Mouse (Mus musculus) CH12.LX (cell line): ENCODE data around the gene St6gal1. TPM values are rescaled to one million over a fixed set of nuclear protein-coding genes. Genes with fewer than 3 reads are reported as not detected.

Experiments
- DNase-seq: peaks from one replicate; pipeline ENCODE4 v3.0.0-alpha.2; 2013; ENCODE audit errors: extremely low read depth
- H3K27ac ChIP-seq: 2 replicates; pipeline ENCODE4 v1.5.1; 2012; ENCODE audit warnings: low read depth, mild to moderate bottlenecking, control low read depth, moderate library complexity; ENCODE audit not compliant: insufficient read depth
- H3K27me3 ChIP-seq: replicated peaks from 2 replicates; pipeline ENCODE3; 2012; ENCODE audit warnings: inconsistent platforms
- H3K36me3 ChIP-seq, 2 experiments: replicated peaks in 1 of 2; 2 replicates each; pipeline versions ENCODE3 to v1.6.1; 2012; ENCODE audit warnings: inconsistent platforms in 1 of 2, low read length in 1 of 2, mild to moderate bottlenecking in 1 of 2, mixed read lengths in 1 of 2, moderate library complexity in 1 of 2; ENCODE audit not compliant: control insufficient read depth in 1 of 2, insufficient read depth in 1 of 2
- H3K4me1 ChIP-seq, 2 experiments: 2 replicates each; pipeline ENCODE4 v1.6.1; 2012; ENCODE audit warnings: inconsistent platforms in 1 of 2, moderate library complexity in 1 of 2; ENCODE audit not compliant: insufficient read depth in 2 of 2, control insufficient read depth in 1 of 2
- H3K4me2 ChIP-seq: 2 replicates; pipeline ENCODE4 v1.6.1; 2012; ENCODE audit warnings: low read depth, mild to moderate bottlenecking, control low read depth; ENCODE audit not compliant: poor library complexity, insufficient read depth, severe bottlenecking
- H3K4me3 ChIP-seq, 3 experiments: fragments of 150-350 bp in 1 of 3; sonication (generic) in 1 of 3; replicated peaks in 1 of 3; 2 replicates each; pipeline versions ENCODE3 to v1.5.1; 2011 to 2012; ENCODE audit warnings: low read depth in 2 of 3, low read length in 2 of 3, mild to moderate bottlenecking in 2 of 3, moderate library complexity in 2 of 3, control low read depth in 1 of 3, improper control_type of control experiment in 1 of 3, inconsistent platforms in 1 of 3, mixed read lengths in 1 of 3; ENCODE audit not compliant: poor library complexity in 1 of 3
- H3K79me2 ChIP-seq: replicated peaks from 2 replicates; pipeline ENCODE4 v1.6.1; 2012; ENCODE audit warnings: mild to moderate bottlenecking, moderate library complexity; ENCODE audit not compliant: control insufficient read depth, poor library complexity, insufficient read depth, severe bottlenecking; ENCODE audit errors: extremely low read depth
- H3K9ac ChIP-seq: 2 replicates; pipeline ENCODE4 v1.6.1; 2012; ENCODE audit warnings: low read depth, mild to moderate bottlenecking, control low read depth, moderate library complexity; ENCODE audit not compliant: insufficient read depth
- H3K9me3 ChIP-seq: replicated peaks from 2 replicates; pipeline ENCODE3; 2012; ENCODE audit warnings: low read length, inconsistent platforms, mixed read lengths
- BHLHE40 ChIP-seq: IDR thresholded peaks from 2 replicates; pipeline ENCODE4 v1.6.1; 2011; ENCODE audit warnings: mild to moderate bottlenecking, low read depth, low read length, improper control_type of control experiment
- CHD1 ChIP-seq: IDR thresholded peaks from 2 replicates; pipeline ENCODE4 v1.6.1; 2012; ENCODE audit warnings: low read depth, low read length, improper control_type of control experiment, inconsistent platforms
- E2F4 ChIP-seq: IDR thresholded peaks from 2 replicates; pipeline ENCODE4 v1.6.1; 2011; ENCODE audit warnings: low read depth, low read length, improper control_type of control experiment; ENCODE audit not compliant: insufficient replicate concordance
- ELF1 ChIP-seq: IDR thresholded peaks from 2 replicates; pipeline ENCODE4 v1.6.1; 2014; ENCODE audit warnings: low read depth, mild to moderate bottlenecking, inconsistent platforms, low read length, improper control_type of control experiment
- EP300 ChIP-seq: IDR thresholded peaks from 2 replicates; pipeline ENCODE4 v1.6.1; 2011; ENCODE audit warnings: low read length, improper control_type of control experiment
- ETS1 ChIP-seq: conservative IDR thresholded peaks from 2 replicates; pipeline ENCODE4 v1.6.1; 2012; ENCODE audit warnings: low read depth, mild to moderate bottlenecking, inconsistent platforms, low read length, improper control_type of control experiment, moderate library complexity
- GABPA ChIP-seq: IDR thresholded peaks from 2 replicates; pipeline ENCODE4 v1.6.1; 2012; ENCODE audit warnings: low read depth, low read length, improper control_type of control experiment, inconsistent platforms; ENCODE audit not compliant: insufficient replicate concordance
- HCFC1 ChIP-seq: IDR thresholded peaks from 2 replicates; pipeline ENCODE4 v1.6.1; 2012; ENCODE audit warnings: low read depth, mild to moderate bottlenecking, inconsistent platforms, low read length, improper control_type of control experiment
- IRF4 ChIP-seq: IDR thresholded peaks from 2 replicates; pipeline ENCODE4 v1.6.1; 2014; ENCODE audit warnings: low read depth, mild to moderate bottlenecking, inconsistent platforms, low read length, improper control_type of control experiment
- JUN ChIP-seq: IDR thresholded peaks from 2 replicates; pipeline ENCODE4 v1.6.1; 2011; ENCODE audit warnings: low read depth, mild to moderate bottlenecking, low read length, improper control_type of control experiment, moderate library complexity; ENCODE audit not compliant: insufficient read depth
- JUND ChIP-seq: conservative IDR thresholded peaks from 2 replicates; pipeline ENCODE4 v1.6.1; 2011; ENCODE audit warnings: low read depth, low read length, improper control_type of control experiment
- KAT2A ChIP-seq: IDR thresholded peaks from 2 replicates; pipeline ENCODE4 v1.6.1; 2012; ENCODE audit warnings: low read length, improper control_type of control experiment, inconsistent platforms; ENCODE audit not compliant: insufficient replicate concordance
- MAFK ChIP-seq: IDR thresholded peaks from 2 replicates; pipeline ENCODE4 v1.6.1; 2011; ENCODE audit warnings: low read length, improper control_type of control experiment; ENCODE audit not compliant: insufficient replicate concordance
- MAX ChIP-seq: IDR thresholded peaks from 2 replicates; pipeline ENCODE4 v1.6.1; 2011; ENCODE audit warnings: low read length, improper control_type of control experiment
- MEF2A ChIP-seq: IDR thresholded peaks from 2 replicates; pipeline ENCODE4 v1.6.1; 2014; ENCODE audit warnings: low read depth, mild to moderate bottlenecking, inconsistent platforms, low read length, improper control_type of control experiment, borderline replicate concordance
- MXI1 ChIP-seq: IDR thresholded peaks from 2 replicates; pipeline ENCODE4 v1.6.1; 2011; ENCODE audit warnings: mild to moderate bottlenecking, low read depth, low read length, improper control_type of control experiment
- MYC ChIP-seq: IDR thresholded peaks from 2 replicates; pipeline ENCODE4 v1.6.1; 2011; ENCODE audit warnings: low read depth, mild to moderate bottlenecking, improper control_type of control experiment, low read length
- NELFE ChIP-seq: IDR thresholded peaks from 2 replicates; pipeline ENCODE4 v1.6.1; 2011; ENCODE audit warnings: low read depth, low read length, improper control_type of control experiment
- NRF1 ChIP-seq: IDR thresholded peaks from 2 replicates; pipeline ENCODE4 v1.6.1; 2014; ENCODE audit warnings: low read depth, mild to moderate bottlenecking, inconsistent platforms, low read length, improper control_type of control experiment, moderate library complexity
- PAX5 ChIP-seq: IDR thresholded peaks from 2 replicates; pipeline ENCODE4 v1.6.1; 2012; ENCODE audit warnings: low read length, inconsistent platforms, mixed read lengths
- POLR2A ChIP-seq: IDR thresholded peaks from 2 replicates; pipeline ENCODE4 v1.6.1; 2011; ENCODE audit warnings: low read depth, mild to moderate bottlenecking, improper control_type of control experiment, low read length
- POLR2AphosphoS2 ChIP-seq: IDR thresholded peaks from 2 replicates; pipeline ENCODE4 v1.6.1; 2011; ENCODE audit warnings: low read depth, low read length, improper control_type of control experiment
- RCOR1 ChIP-seq: conservative IDR thresholded peaks from 2 replicates; pipeline ENCODE4 v1.6.1; 2012; ENCODE audit warnings: low read depth, mild to moderate bottlenecking, inconsistent platforms, low read length, improper control_type of control experiment
- SIN3A ChIP-seq: IDR thresholded peaks from 2 replicates; pipeline ENCODE4 v1.6.1; 2012; ENCODE audit warnings: low read length, improper control_type of control experiment, inconsistent platforms
- SMC3 ChIP-seq: IDR thresholded peaks from 2 replicates; pipeline ENCODE4 v1.6.1; 2011; ENCODE audit warnings: low read depth, low read length, improper control_type of control experiment
- TCF12 ChIP-seq: IDR thresholded peaks from 2 replicates; pipeline ENCODE4 v1.6.1; 2014; ENCODE audit warnings: low read depth, mild to moderate bottlenecking, inconsistent platforms, low read length, improper control_type of control experiment
- UBTF ChIP-seq: IDR thresholded peaks from 2 replicates; pipeline ENCODE4 v1.6.1; 2012; ENCODE audit warnings: low read depth, mild to moderate bottlenecking, inconsistent platforms, low read length, improper control_type of control experiment, moderate library complexity
- ZC3H11A ChIP-seq: IDR thresholded peaks from 2 replicates; pipeline ENCODE4 v1.6.1; 2012; ENCODE audit warnings: low read depth, mild to moderate bottlenecking, inconsistent platforms, low read length, improper control_type of control experiment
- ZMIZ1 ChIP-seq: IDR thresholded peaks from 2 replicates; pipeline ENCODE4 v1.6.1; 2012; ENCODE audit warnings: low read depth, mild to moderate bottlenecking, inconsistent platforms, low read length, improper control_type of control experiment
- ZNF384 ChIP-seq: IDR thresholded peaks from 2 replicates; pipeline ENCODE4 v1.6.1; 2012; ENCODE audit warnings: low read depth, low read length, improper control_type of control experiment, inconsistent platforms
- dilution Hi-C: fragments of 300-500 bp; cut with MboI; formaldehyde crosslinking; loops from 2 replicates; pipeline ENCODE4 v1.14.3; 2020; ENCODE audit warnings: low sequenced_read_pairs; ENCODE audit not compliant: extremely low pct_unique_long_range_greater_than_20kb, extremely low pct_ligation_motif_present
- in situ Hi-C: fragments of 300-500 bp; cut with MboI; formaldehyde crosslinking; loops from 3 replicates; pipeline ENCODE4 v1.14.3; 2019; ENCODE audit warnings: low sequenced_read_pairs, low pct_ligation_motif_present, low pct_unique_long_range_greater_than_20kb, mixed read lengths
- polyA plus RNA-seq: library from polyadenylated mRNA; unstranded; fragments of >175 nt; gene quantifications from 2 replicates; pipeline ENCODE4 v1.2.1, GENCODE M21; 2012; ENCODE audit warnings: low read depth; ENCODE audit not compliant: insufficient read length
- total RNA-seq, 2 experiments: library from RNA; depleted of rRNA; stranded (reverse); fragments of 300-350 nt in 1 of 2; fragments of >200 nt in 1 of 2; gene quantifications; 2 replicates each; pipeline ENCODE4 v1.2.3; 2012 to 2014

St6gal1 gene
- total and polyA plus RNA-seq, 3 experiments = 64.5 to 168 (median 67.8) TPM

DNA sequence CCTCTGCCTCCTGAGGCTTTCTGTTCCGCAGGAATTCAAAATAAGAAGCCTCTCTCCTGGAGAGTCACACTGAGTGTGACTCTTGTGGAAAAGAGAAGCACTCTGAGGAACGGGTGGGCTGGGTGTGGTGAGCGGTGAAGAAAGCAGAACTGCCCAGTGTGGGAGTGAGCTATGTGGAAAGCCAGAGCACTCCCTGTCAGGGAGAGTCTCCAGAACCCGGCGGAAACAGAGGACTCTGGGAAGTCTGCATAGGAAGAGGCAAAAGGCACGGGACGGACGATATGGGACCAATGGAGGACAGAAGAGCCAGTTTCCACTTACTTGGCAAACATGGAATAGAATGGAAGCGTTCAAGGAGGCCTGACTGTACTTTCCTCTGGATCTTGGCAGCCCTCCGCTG, 9.0 kb downstream of the St6gal1 start:
- Histone ChIP-seq H3K27me3 (no peaks in the 10 kb centered on the region), H3K4me3 (no peak overlapping the region), H3K4me1 (peaks cover 22 to 79% of the 10 kb centered on the region in 2 experiments), H3K9ac (no peak overlapping the region), H3K9me3 (no peaks in the 10 kb centered on the region), H3K4me2 (peak overlapping the region; percentile 9; the same call in 1 of the 2 replicates), H3K27ac (no peak overlapping the region), H3K36me3 (peaks cover 0 to 28% of the 10 kb centered on the region in 2 experiments), H3K79me2 (no peaks in the 10 kb centered on the region)
- TF ChIP-seq RCOR1 (no peak), MAFK (no peak), ELF1 (no peak), JUN (no peak), MEF2A (no peak)
- dilution Hi-C loops = no loop called here
- in situ Hi-C loops = no loop called here
- no peak for DNase-seq

DNA sequence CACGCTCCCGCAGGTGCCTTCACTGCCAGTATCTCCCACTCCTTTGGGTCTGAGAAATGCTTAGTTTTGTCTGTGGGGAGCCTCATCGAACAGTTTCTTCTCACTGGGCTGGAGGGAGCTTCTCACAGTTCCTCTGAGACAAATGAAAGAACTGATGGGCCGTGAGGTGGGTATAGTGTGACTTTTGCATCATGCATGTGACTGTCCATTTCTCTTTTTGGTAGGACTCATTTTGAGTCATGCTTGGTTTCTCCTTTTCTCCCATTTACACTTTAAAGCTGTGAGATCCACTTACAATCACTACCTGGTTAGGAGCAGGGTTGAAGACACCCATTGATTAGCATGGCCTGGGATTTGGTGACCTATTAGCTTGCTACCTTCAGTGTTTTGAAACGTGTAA, 10.0 kb downstream of the St6gal1 start:
- no peak overlapping the region for H3K27ac ChIP-seq
- no peaks in the 10 kb centered on the region for H3K27me3 ChIP-seq
- in situ Hi-C loops (no loop called here), dilution Hi-C loops (no loop called here)
- no peaks in the 10 kb centered on the region for H3K9me3 ChIP-seq
- TF ChIP-seq MAX = peak; percentile 37; the same call in 1 of the 2 replicates
- no peak for TF ChIP-seq MYC
- TF ChIP-seq PAX5 = no peak
- peak; percentile 79 for TF ChIP-seq IRF4
- TF ChIP-seq RCOR1 = peak; percentile 77; the same call in 1 of the 2 replicates
- TF ChIP-seq BHLHE40 = peak; percentile 94
- TF ChIP-seq ZNF384 = no peak
- TF ChIP-seq UBTF = no peak
- no peak for TF ChIP-seq GABPA
- no peak for TF ChIP-seq POLR2A
- TF ChIP-seq NELFE = no peak
- TF ChIP-seq ETS1 = peak; percentile 58
- peak; percentile 46; the same call in 1 of the 2 replicates for TF ChIP-seq MXI1
- TF ChIP-seq SMC3 = no peak
- no peak for TF ChIP-seq NRF1
- no peak for TF ChIP-seq CHD1
- no peak for TF ChIP-seq MAFK
- TF ChIP-seq ZMIZ1 = no peak
- no peak for TF ChIP-seq E2F4
- TF ChIP-seq JUN = peak; percentile 31; the same call in 1 of the 2 replicates
- peak; percentile 60 for TF ChIP-seq MEF2A
- peak; percentile 57 for TF ChIP-seq JUND
- no peak for TF ChIP-seq POLR2AphosphoS2
- TF ChIP-seq EP300 = peak; percentile 86
- TF ChIP-seq SIN3A = peak; percentile 50; the same call in 1 of the 2 replicates
- peak; percentile 39; the same call in 1 of the 2 replicates for TF ChIP-seq TCF12
- TF ChIP-seq KAT2A = no peak
- no peak for TF ChIP-seq ZC3H11A
- TF ChIP-seq HCFC1 = no peak
- peaks cover 0 to 30% of the 10 kb centered on the region in 2 experiments for H3K36me3 ChIP-seq
- no peak for DNase-seq
- H3K9ac ChIP-seq = no peak overlapping the region
- H3K4me2 ChIP-seq = no peak overlapping the region
- H3K4me1 ChIP-seq = peaks cover 22 to 76% of the 10 kb centered on the region in 2 experiments
- H3K4me3 ChIP-seq = no peak overlapping the region
- H3K79me2 ChIP-seq = no peaks in the 10 kb centered on the region
